Mouse (Mus musculus): ENCODE results near the gene Slc36a4.

DNA sequence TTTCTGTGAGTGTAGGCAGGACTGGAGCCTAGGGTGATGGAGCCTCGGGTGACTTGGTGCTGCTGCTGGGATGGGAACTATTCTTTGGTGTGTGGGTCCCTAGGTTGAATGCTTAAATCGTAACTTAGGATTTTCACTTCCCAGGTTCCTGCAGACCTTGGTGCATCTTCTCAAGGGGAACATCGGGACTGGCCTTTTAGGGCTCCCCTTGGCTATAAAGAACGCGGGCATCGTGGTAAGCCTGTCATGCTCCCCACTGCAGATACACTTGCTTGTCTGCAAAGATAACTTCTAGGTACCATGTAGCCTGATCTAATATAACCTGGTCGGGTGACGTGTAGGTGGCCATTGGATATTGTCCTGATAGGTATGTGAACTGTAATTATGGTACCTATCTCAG, 11.0 kb downstream of the Slc36a4 start:
- TF ChIP-seq CTCF (IDR thresholded peaks at IDR 0.05; ENCODE audit: extremely low read depth, insufficient read depth, low read length): no peak
- TF ChIP-seq POLR2A (IDR thresholded peaks at IDR 0.05; ENCODE audit: extremely low read depth, insufficient read depth, low read length): no peak

Data from cortical plate, adult 2 months (tissue).